Mouse (Mus musculus) c-Kit-positive CD71-positive TER-119-positive erythroid progenitor cells, embryonic 14.5 days (primary cell): ENCODE data around the gene Sf3a3.

Source experiments
- DNase-seq: peaks from one replicate; pipeline ENCODE4 v3.0.0-alpha.2; 2013; ENCODE audit warnings: low spot score

The Sf3a3 gene

GRCm38 (mm10) chr4:124714545-124715481 lies at the start of gene Sf3a3:
Gene Sf3a3, plus strand, starts transcription at chr4:124714776.
- peak; percentile 92 for DNase-seq

- DNase-seq, result no peak
Observed at GRCm38 (mm10) chr4:124667476-124668033, 47.0 kb upstream of the Sf3a3 start.

GRCm38 (mm10) chr4:124668078-124668477 lies 46.5 kb upstream of the Sf3a3 start:
- DNase-seq, result no peak

- DNase-seq, result no peak
Observed at GRCm38 (mm10) chr4:124670232-124670631, 44.3 kb upstream of the Sf3a3 start.

GRCm38 (mm10) chr4:124671583-124671982 lies 43.0 kb upstream of the Sf3a3 start:
- no peak for DNase-seq

- no peak for DNase-seq
Observed at GRCm38 (mm10) chr4:124672347-124673320, 41.9 kb upstream of the Sf3a3 start.

- DNase-seq, result no peak
Observed at GRCm38 (mm10) chr4:124674334-124675032, 40.1 kb upstream of the Sf3a3 start.

- DNase-seq, result peak; percentile 61
Observed at GRCm38 (mm10) chr4:124675037-124675436, 39.5 kb upstream of the Sf3a3 start.

GRCm38 (mm10) chr4:124675958-124676357 lies 38.6 kb upstream of the Sf3a3 start:
- DNase-seq, result no peak

GRCm38 (mm10) chr4:124682270-124682669 lies 32.3 kb upstream of the Sf3a3 start:
- no peak for DNase-seq

GRCm38 (mm10) chr4:124683474-124683873 lies 31.1 kb upstream of the Sf3a3 start:
- DNase-seq, result no peak

GRCm38 (mm10) chr4:124685004-124685403 lies 29.6 kb upstream of the Sf3a3 start:
- DNase-seq, result no peak

- no peak for DNase-seq
Observed at GRCm38 (mm10) chr4:124685453-124685852, 29.1 kb upstream of the Sf3a3 start.

GRCm38 (mm10) chr4:124685897-124686402 lies 28.6 kb upstream of the Sf3a3 start:
- no peak for DNase-seq

- DNase-seq, result no peak
Observed at GRCm38 (mm10) chr4:124691455-124691854, 23.1 kb upstream of the Sf3a3 start.

- DNase-seq, result no peak
Observed at GRCm38 (mm10) chr4:124692416-124692861, 22.1 kb upstream of the Sf3a3 start.

- peak; percentile 84 for DNase-seq
Observed at GRCm38 (mm10) chr4:124693135-124693894, 21.3 kb upstream of the Sf3a3 start, which contains the start of gene Utp11. Gene Utp11, minus strand, starts transcription at chr4:124693600.

- DNase-seq, result no peak
Observed at GRCm38 (mm10) chr4:124694572-124694971, 20.0 kb upstream of the Sf3a3 start.

- no peak for DNase-seq
Observed at GRCm38 (mm10) chr4:124695786-124696516, 18.6 kb upstream of the Sf3a3 start.

- DNase-seq, result no peak
Observed at GRCm38 (mm10) chr4:124699791-124700190, 14.8 kb upstream of the Sf3a3 start.
